Mouse (Mus musculus) erythroblast, embryonic 14.5 days (primary cell): ENCODE results near the gene Chmp1a. TPM values are rescaled to one million over a fixed set of nuclear protein-coding genes. Genes with fewer than 3 reads are reported as not detected.
"Not testable (repeated sequence)": the region's sequence is repeated elsewhere in the genome, so short reads cannot be mapped to it uniquely, and the experiment has no call there.

Experiments
- H3K27me3 ChIP-seq: 2 replicates; pipeline ENCODE4 v1.6.1; 2012; ENCODE audit warnings: inconsistent platforms; ENCODE audit not compliant: control insufficient read depth
- H3K36me3 ChIP-seq: 2 replicates; pipeline ENCODE4 v1.6.1; 2012; ENCODE audit warnings: mild to moderate bottlenecking, inconsistent platforms; ENCODE audit not compliant: control insufficient read depth
- H3K4me1 ChIP-seq: 2 replicates; pipeline ENCODE4 v1.6.1; 2012; ENCODE audit warnings: inconsistent platforms; ENCODE audit not compliant: control insufficient read depth
- H3K4me3 ChIP-seq: replicated peaks from 2 replicates; pipeline ENCODE3; 2012; ENCODE audit warnings: moderate library complexity, mild to moderate bottlenecking, inconsistent platforms
- H3K9me3 ChIP-seq: 2 replicates; pipeline ENCODE4 v1.6.1; 2012; ENCODE audit warnings: low read length, inconsistent platforms, mixed read lengths; ENCODE audit not compliant: control insufficient read depth
- GATA1 ChIP-seq: IDR thresholded peaks from 2 replicates; pipeline ENCODE4 v1.6.1; 2012; ENCODE audit warnings: low read length, inconsistent platforms, mixed read lengths
- TAL1 ChIP-seq: IDR thresholded peaks from 3 replicates; pipeline ENCODE4 v1.6.1; 2012; ENCODE audit warnings: low read length, inconsistent platforms, mixed read lengths
- polyA plus RNA-seq: library from polyadenylated mRNA; stranded (reverse); fragments of >175 nt; gene quantifications from 2 replicates; pipeline ENCODE4 v1.2.3, GENCODE M21; 2012

Chmp1a gene
- polyA plus RNA-seq, 1 experiment = 2.7 TPM

- TF ChIP-seq TAL1 (no peak), GATA1 (no peak)
- H3K36me3 ChIP-seq = peaks cover 43% of the 10 kb centered on the region
- H3K4me1 ChIP-seq = peaks cover 31% of the 10 kb centered on the region
- H3K4me3 ChIP-seq = peak overlapping the region; percentile 83
- peaks cover 17% of the 10 kb centered on the region for H3K27me3 ChIP-seq
- H3K9me3 ChIP-seq = no peaks in the 10 kb centered on the region
Measured at GRCm38 (mm10) chr8:123211876-123212275, 687 bp downstream of the Chmp1a start.

- Histone ChIP-seq H3K27me3 (peaks cover 13% of the 10 kb centered on the region), H3K4me3 (no peak overlapping the region), H3K36me3 (peaks cover 57% of the 10 kb centered on the region), H3K9me3 (no peaks in the 10 kb centered on the region), H3K4me1 (peaks cover 2% of the 10 kb centered on the region)
- TF ChIP-seq GATA1 (no peak), TAL1 (no peak)
Measured at GRCm38 (mm10) chr8:123203571-123203970, 9.0 kb downstream of the Chmp1a start.

GRCm38 (mm10) chr8:123202288-123202687 lies 10.3 kb downstream of the Chmp1a start:
- Histone ChIP-seq H3K9me3 (peaks cover 1% of the 10 kb centered on the region), H3K4me3 (no peak overlapping the region), H3K27me3 (peaks cover 13% of the 10 kb centered on the region), H3K4me1 (peaks cover 9% of the 10 kb centered on the region), H3K36me3 (peaks cover 45% of the 10 kb centered on the region)
- TF ChIP-seq GATA1 (no peak), TAL1 (no peak)

GRCm38 (mm10) chr8:123199864-123200263 lies 12.7 kb downstream of the Chmp1a start:
- peaks cover 22% of the 10 kb centered on the region for H3K4me1 ChIP-seq
- H3K4me3 ChIP-seq = no peak overlapping the region
- H3K27me3 ChIP-seq = peaks cover 13% of the 10 kb centered on the region
- peaks cover 8% of the 10 kb centered on the region for H3K9me3 ChIP-seq
- no peak for TF ChIP-seq GATA1
- TF ChIP-seq TAL1 = no peak
- H3K36me3 ChIP-seq = peaks cover 22% of the 10 kb centered on the region

GRCm38 (mm10) chr8:123197016-123197415 lies 15.5 kb downstream of the Chmp1a start:
- peaks cover 21% of the 10 kb centered on the region for H3K4me1 ChIP-seq
- H3K4me3 ChIP-seq, H3K36me3 ChIP-seq, H3K9me3 ChIP-seq: not testable (repeated sequence)
- peaks cover 18% of the 10 kb centered on the region for H3K27me3 ChIP-seq

- no peaks in the 10 kb centered on the region for H3K36me3 ChIP-seq
- TF ChIP-seq TAL1 = no peak
- no peak for TF ChIP-seq GATA1
- peaks cover 8% of the 10 kb centered on the region for H3K9me3 ChIP-seq
- no peak overlapping the region for H3K4me3 ChIP-seq
- H3K4me1 ChIP-seq = peaks cover 44% of the 10 kb centered on the region
- H3K27me3 ChIP-seq = peaks cover 6% of the 10 kb centered on the region
Measured at GRCm38 (mm10) chr8:123193771-123194170, 18.8 kb downstream of the Chmp1a start.

GRCm38 (mm10) chr8:123191908-123192307 lies 20.7 kb downstream of the Chmp1a start:
- Histone ChIP-seq H3K9me3 (peaks cover 2% of the 10 kb centered on the region), H3K4me1 (peaks cover 39% of the 10 kb centered on the region), H3K27me3 (peaks cover 15% of the 10 kb centered on the region), H3K4me3 (no peak overlapping the region), H3K36me3 (no peaks in the 10 kb centered on the region)
- no peak for TF ChIP-seq GATA1
- TF ChIP-seq TAL1 = no peak

GRCm38 (mm10) chr8:123190678-123191077 lies 21.9 kb downstream of the Chmp1a start:
- no peak for TF ChIP-seq TAL1
- TF ChIP-seq GATA1 = no peak

GRCm38 (mm10) chr8:123188841-123189240 lies 23.7 kb downstream of the Chmp1a start:
- Histone ChIP-seq H3K4me1 (peaks cover 30% of the 10 kb centered on the region), H3K36me3 (no peaks in the 10 kb centered on the region), H3K27me3 (peaks cover 14% of the 10 kb centered on the region), H3K4me3 (no peak overlapping the region), H3K9me3 (no peaks in the 10 kb centered on the region)
- TF ChIP-seq TAL1 (no peak), GATA1 (no peak)

More at GRCm38 (mm10) chr8:123190678-123191077, 21.9 kb downstream of the Chmp1a start:
- Histone ChIP-seq H3K36me3 (no peaks in the 10 kb centered on the region), H3K27me3 (peaks cover 18% of the 10 kb centered on the region), H3K4me1 (peaks cover 31% of the 10 kb centered on the region), H3K4me3 (no peak overlapping the region), H3K9me3 (no peaks in the 10 kb centered on the region)

- H3K4me1 ChIP-seq = peaks cover 30% of the 10 kb centered on the region
Measured at GRCm38 (mm10) chr8:123188006-123188405, 24.6 kb downstream of the Chmp1a start.

More at GRCm38 (mm10) chr8:123188006-123188405, 24.6 kb downstream of the Chmp1a start:
- Histone ChIP-seq H3K36me3 (no peaks in the 10 kb centered on the region), H3K4me3 (no peak overlapping the region), H3K27me3 (peaks cover 14% of the 10 kb centered on the region), H3K9me3 (no peaks in the 10 kb centered on the region)
- no peak for TF ChIP-seq TAL1
- TF ChIP-seq GATA1 = no peak
